Mouse (Mus musculus): ENCODE measurements around the gene Epm2aip1.
A peak's percentile ranks its signal among the peaks of the same experiment; 100 is the strongest.

Epm2aip1 gene

GRCm38 (mm10) chr9:111289294-111289831, 17.6 kb downstream of the Epm2aip1 start:
- no peak for DNase-seq

- DNase-seq, result peak; percentile 90
These were observed 18.2 kb downstream of the Epm2aip1 start for GRCm38 (mm10) chr9:111289832-111290339.

- no peak for DNase-seq
These were observed 18.9 kb downstream of the Epm2aip1 start for GRCm38 (mm10) chr9:111290539-111291100.

- no peak for DNase-seq
These were observed 21.5 kb downstream of the Epm2aip1 start for GRCm38 (mm10) chr9:111293234-111293633.

- DNase-seq, result no peak
These were observed 23.2 kb downstream of the Epm2aip1 start for GRCm38 (mm10) chr9:111294911-111295310.

- no peak for DNase-seq
These were observed 23.6 kb downstream of the Epm2aip1 start for GRCm38 (mm10) chr9:111295323-111295722.

- DNase-seq, result no peak
These were observed 24.7 kb downstream of the Epm2aip1 start for GRCm38 (mm10) chr9:111296433-111296832.

- no peak for DNase-seq
These were observed 26.9 kb downstream of the Epm2aip1 start for GRCm38 (mm10) chr9:111298606-111299005.

GRCm38 (mm10) chr9:111302196-111302831, 30.6 kb downstream of the Epm2aip1 start:
- no peak for DNase-seq

- DNase-seq, result no peak
These were observed 32.3 kb downstream of the Epm2aip1 start for GRCm38 (mm10) chr9:111304036-111304435.

- DNase-seq, result no peak
These were observed 34.4 kb downstream of the Epm2aip1 start for GRCm38 (mm10) chr9:111306142-111306541.

- peak; percentile 22 for DNase-seq
These were observed 39.5 kb downstream of the Epm2aip1 start, which contains the start of gene Trank1 for GRCm38 (mm10) chr9:111311031-111311842. Gene Trank1 (plus strand): TSS chr9:111311739.

GRCm38 (mm10) chr9:111311843-111312441, 40.2 kb downstream of the Epm2aip1 start:
- DNase-seq, result peak; percentile 10

- DNase-seq, result peak; percentile 16
These were observed 40.9 kb downstream of the Epm2aip1 start for GRCm38 (mm10) chr9:111312442-111313141.

GRCm38 (mm10) chr9:111313299-111313698, 41.6 kb downstream of the Epm2aip1 start:
- DNase-seq, result no peak

- no peak for DNase-seq
These were observed 42.1 kb downstream of the Epm2aip1 start for GRCm38 (mm10) chr9:111313793-111314192.

GRCm38 (mm10) chr9:111314219-111314618, 42.5 kb downstream of the Epm2aip1 start:
- DNase-seq, result peak; percentile 72

- no peak for DNase-seq
These were observed 49.2 kb downstream of the Epm2aip1 start for GRCm38 (mm10) chr9:111320912-111321311.

- DNase-seq, result no peak
These were observed 53.2 kb downstream of the Epm2aip1 start for GRCm38 (mm10) chr9:111324881-111325280.
